Mouse (Mus musculus) CH12.LX (cell line): ENCODE data around the gene Pcbp2. TPM values are rescaled to one million over a fixed set of nuclear protein-coding genes. Genes with fewer than 3 reads are reported as not detected.

Experiments used
- DNase-seq: peaks from one replicate; pipeline ENCODE4 v3.0.0-alpha.2; 2013; ENCODE audit errors: extremely low read depth
- H3K27ac ChIP-seq: 2 replicates; pipeline ENCODE4 v1.5.1; 2012; ENCODE audit warnings: low read depth, mild to moderate bottlenecking, control low read depth, moderate library complexity; ENCODE audit not compliant: insufficient read depth
- H3K27me3 ChIP-seq: replicated peaks from 2 replicates; pipeline ENCODE3; 2012; ENCODE audit warnings: inconsistent platforms
- H3K36me3 ChIP-seq, 2 experiments: replicated peaks in 1 of 2; 2 replicates each; pipeline versions ENCODE3 to v1.6.1; 2012; ENCODE audit warnings: inconsistent platforms in 1 of 2, low read length in 1 of 2, mild to moderate bottlenecking in 1 of 2, mixed read lengths in 1 of 2, moderate library complexity in 1 of 2; ENCODE audit not compliant: control insufficient read depth in 1 of 2, insufficient read depth in 1 of 2
- H3K4me1 ChIP-seq, 2 experiments: 2 replicates each; pipeline ENCODE4 v1.6.1; 2012; ENCODE audit warnings: inconsistent platforms in 1 of 2, moderate library complexity in 1 of 2; ENCODE audit not compliant: insufficient read depth in 2 of 2, control insufficient read depth in 1 of 2
- H3K4me2 ChIP-seq: 2 replicates; pipeline ENCODE4 v1.6.1; 2012; ENCODE audit warnings: low read depth, mild to moderate bottlenecking, control low read depth; ENCODE audit not compliant: poor library complexity, insufficient read depth, severe bottlenecking
- H3K4me3 ChIP-seq, 3 experiments: fragments of 150-350 bp in 1 of 3; sonication (generic) in 1 of 3; replicated peaks in 1 of 3; 2 replicates each; pipeline versions ENCODE3 to v1.5.1; 2011 to 2012; ENCODE audit warnings: low read depth in 2 of 3, low read length in 2 of 3, mild to moderate bottlenecking in 2 of 3, moderate library complexity in 2 of 3, control low read depth in 1 of 3, improper control_type of control experiment in 1 of 3, inconsistent platforms in 1 of 3, mixed read lengths in 1 of 3; ENCODE audit not compliant: poor library complexity in 1 of 3
- H3K79me2 ChIP-seq: replicated peaks from 2 replicates; pipeline ENCODE4 v1.6.1; 2012; ENCODE audit warnings: mild to moderate bottlenecking, moderate library complexity; ENCODE audit not compliant: control insufficient read depth, poor library complexity, insufficient read depth, severe bottlenecking; ENCODE audit errors: extremely low read depth
- H3K9ac ChIP-seq: 2 replicates; pipeline ENCODE4 v1.6.1; 2012; ENCODE audit warnings: low read depth, mild to moderate bottlenecking, control low read depth, moderate library complexity; ENCODE audit not compliant: insufficient read depth
- H3K9me3 ChIP-seq: replicated peaks from 2 replicates; pipeline ENCODE3; 2012; ENCODE audit warnings: low read length, inconsistent platforms, mixed read lengths
- CHD2 ChIP-seq: IDR thresholded peaks from 2 replicates; pipeline ENCODE4 v1.6.1; 2011; ENCODE audit warnings: low read length, improper control_type of control experiment
- CTCF ChIP-seq, 2 experiments: IDR thresholded peaks in 1 of 2; conservative IDR thresholded peaks in 1 of 2; 2 replicates each; pipeline ENCODE4 v1.5.1; 2011 to 2012; ENCODE audit warnings: low read depth in 2 of 2, low read length in 2 of 2, improper control_type of control experiment in 1 of 2, inconsistent platforms in 1 of 2, mild to moderate bottlenecking in 1 of 2, moderate library complexity in 1 of 2
- ELF1 ChIP-seq: IDR thresholded peaks from 2 replicates; pipeline ENCODE4 v1.6.1; 2014; ENCODE audit warnings: low read depth, mild to moderate bottlenecking, inconsistent platforms, low read length, improper control_type of control experiment
- EP300 ChIP-seq: IDR thresholded peaks from 2 replicates; pipeline ENCODE4 v1.6.1; 2011; ENCODE audit warnings: low read length, improper control_type of control experiment
- ETS1 ChIP-seq: conservative IDR thresholded peaks from 2 replicates; pipeline ENCODE4 v1.6.1; 2012; ENCODE audit warnings: low read depth, mild to moderate bottlenecking, inconsistent platforms, low read length, improper control_type of control experiment, moderate library complexity
- KAT2A ChIP-seq: IDR thresholded peaks from 2 replicates; pipeline ENCODE4 v1.6.1; 2012; ENCODE audit warnings: low read length, improper control_type of control experiment, inconsistent platforms; ENCODE audit not compliant: insufficient replicate concordance
- MAFK ChIP-seq: IDR thresholded peaks from 2 replicates; pipeline ENCODE4 v1.6.1; 2011; ENCODE audit warnings: low read length, improper control_type of control experiment; ENCODE audit not compliant: insufficient replicate concordance
- MAX ChIP-seq: IDR thresholded peaks from 2 replicates; pipeline ENCODE4 v1.6.1; 2011; ENCODE audit warnings: low read length, improper control_type of control experiment
- MXI1 ChIP-seq: IDR thresholded peaks from 2 replicates; pipeline ENCODE4 v1.6.1; 2011; ENCODE audit warnings: mild to moderate bottlenecking, low read depth, low read length, improper control_type of control experiment
- NELFE ChIP-seq: IDR thresholded peaks from 2 replicates; pipeline ENCODE4 v1.6.1; 2011; ENCODE audit warnings: low read depth, low read length, improper control_type of control experiment
- POLR2AphosphoS2 ChIP-seq: IDR thresholded peaks from 2 replicates; pipeline ENCODE4 v1.6.1; 2011; ENCODE audit warnings: low read depth, low read length, improper control_type of control experiment
- RCOR1 ChIP-seq: conservative IDR thresholded peaks from 2 replicates; pipeline ENCODE4 v1.6.1; 2012; ENCODE audit warnings: low read depth, mild to moderate bottlenecking, inconsistent platforms, low read length, improper control_type of control experiment
- SIN3A ChIP-seq: IDR thresholded peaks from 2 replicates; pipeline ENCODE4 v1.6.1; 2012; ENCODE audit warnings: low read length, improper control_type of control experiment, inconsistent platforms
- TBP ChIP-seq: conservative IDR thresholded peaks from 2 replicates; pipeline ENCODE4 v1.6.1; 2011; ENCODE audit warnings: low read depth, low read length, improper control_type of control experiment
- UBTF ChIP-seq: IDR thresholded peaks from 2 replicates; pipeline ENCODE4 v1.6.1; 2012; ENCODE audit warnings: low read depth, mild to moderate bottlenecking, inconsistent platforms, low read length, improper control_type of control experiment, moderate library complexity
- USF1 ChIP-seq: IDR thresholded peaks from 2 replicates; pipeline ENCODE4 v1.6.1; 2014; ENCODE audit warnings: low read depth, mild to moderate bottlenecking, inconsistent platforms, low read length, improper control_type of control experiment
- USF2 ChIP-seq: conservative IDR thresholded peaks from 2 replicates; pipeline ENCODE4 v1.6.1; 2011; ENCODE audit warnings: low read depth, low read length, improper control_type of control experiment
- ZC3H11A ChIP-seq: IDR thresholded peaks from 2 replicates; pipeline ENCODE4 v1.6.1; 2012; ENCODE audit warnings: low read depth, mild to moderate bottlenecking, inconsistent platforms, low read length, improper control_type of control experiment
- ZKSCAN1 ChIP-seq: IDR thresholded peaks from 2 replicates; pipeline ENCODE4 v1.6.1; 2012; ENCODE audit warnings: low read depth, inconsistent platforms, low read length, improper control_type of control experiment, borderline replicate concordance
- ZMIZ1 ChIP-seq: IDR thresholded peaks from 2 replicates; pipeline ENCODE4 v1.6.1; 2012; ENCODE audit warnings: low read depth, mild to moderate bottlenecking, inconsistent platforms, low read length, improper control_type of control experiment
- dilution Hi-C: fragments of 300-500 bp; cut with MboI; formaldehyde crosslinking; loops from 2 replicates; pipeline ENCODE4 v1.14.3; 2020; ENCODE audit warnings: low sequenced_read_pairs; ENCODE audit not compliant: extremely low pct_unique_long_range_greater_than_20kb, extremely low pct_ligation_motif_present
- in situ Hi-C: fragments of 300-500 bp; cut with MboI; formaldehyde crosslinking; loops from 3 replicates; pipeline ENCODE4 v1.14.3; 2019; ENCODE audit warnings: low sequenced_read_pairs, low pct_ligation_motif_present, low pct_unique_long_range_greater_than_20kb, mixed read lengths
- polyA plus RNA-seq: library from polyadenylated mRNA; unstranded; fragments of >175 nt; gene quantifications from 2 replicates; pipeline ENCODE4 v1.2.1, GENCODE M21; 2012; ENCODE audit warnings: low read depth; ENCODE audit not compliant: insufficient read length
- total RNA-seq, 2 experiments: library from RNA; depleted of rRNA; stranded (reverse); fragments of 300-350 nt in 1 of 2; fragments of >200 nt in 1 of 2; gene quantifications; 2 replicates each; pipeline ENCODE4 v1.2.3; 2012 to 2014

The Pcbp2 gene
- total and polyA plus RNA-seq, 3 experiments = 281 to 1,545 (median 379) TPM

DNA sequence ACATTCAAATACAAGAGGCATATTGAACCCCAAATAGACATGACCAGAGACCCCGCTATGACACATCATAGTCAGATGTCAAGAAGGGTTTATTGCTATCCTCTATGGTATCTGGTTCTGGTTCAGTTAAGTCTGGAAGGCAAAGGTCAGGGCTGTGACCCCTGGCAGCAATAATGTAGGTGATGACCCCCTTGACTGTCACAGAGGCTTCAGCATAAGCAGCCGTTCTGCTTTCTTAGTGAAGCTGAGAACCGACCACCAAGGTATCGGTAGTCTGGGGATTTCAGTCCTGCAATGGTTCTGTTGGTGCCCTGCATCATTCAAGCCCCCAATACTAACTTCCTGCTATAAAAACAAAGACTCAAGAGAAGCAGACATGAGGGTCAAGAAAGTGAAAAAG, 61.2 kb downstream of the Pcbp2 start:
- in situ Hi-C loops = no loop called here
- DNase-seq = no peak
- dilution Hi-C loops = no loop called here
- no peak overlapping the region for H3K27ac ChIP-seq
- no peaks in the 10 kb centered on the region for H3K9me3 ChIP-seq
- no peaks in the 10 kb centered on the region for H3K27me3 ChIP-seq
- TF ChIP-seq ZC3H11A (no peak), ELF1 (no peak), TBP (no peak)
- H3K4me1 ChIP-seq = peaks cover 0 to 8% of the 10 kb centered on the region in 2 experiments; a peak in 1 of 4 replicates
- H3K4me2 ChIP-seq = no peak overlapping the region
- no peak overlapping the region for H3K4me3 ChIP-seq
- peaks cover 41 to 90% of the 10 kb centered on the region in 2 experiments for H3K36me3 ChIP-seq
- no peak overlapping the region for H3K9ac ChIP-seq
- H3K79me2 ChIP-seq = no peaks in the 10 kb centered on the region

GRCm38 (mm10) chr15:102532106-102532900, 62.0 kb downstream of the Pcbp2 start:
- H3K4me3 ChIP-seq = no peak overlapping the region
- H3K79me2 ChIP-seq = no peaks in the 10 kb centered on the region
- in situ Hi-C loops (no loop called here), dilution Hi-C loops (no loop called here)
- peaks cover 42 to 92% of the 10 kb centered on the region in 2 experiments for H3K36me3 ChIP-seq
- peaks cover 0 to 8% of the 10 kb centered on the region in 2 experiments; a peak in 1 of 4 replicates for H3K4me1 ChIP-seq
- TF ChIP-seq KAT2A (no peak), ETS1 (no peak), MAX (no peak), RCOR1 (no peak), NELFE (no peak), USF1 (no peak), EP300 (no peak), MXI1 (no peak), CHD2 (no peak), USF2 (no peak)
- no peak overlapping the region for H3K27ac ChIP-seq
- DNase-seq = no peak
- no peak overlapping the region for H3K4me2 ChIP-seq
- no peak overlapping the region for H3K9ac ChIP-seq
- H3K9me3 ChIP-seq = no peaks in the 10 kb centered on the region
- no peaks in the 10 kb centered on the region for H3K27me3 ChIP-seq

- Histone ChIP-seq H3K4me2 (no peak overlapping the region), H3K27ac (no peak overlapping the region), H3K36me3 (peaks cover 36 to 87% of the 10 kb centered on the region in 2 experiments), H3K27me3 (no peaks in the 10 kb centered on the region), H3K9ac (no peak overlapping the region), H3K9me3 (no peaks in the 10 kb centered on the region), H3K4me3 (no peak overlapping the region), H3K4me1 (peaks cover 0 to 8% of the 10 kb centered on the region in 2 experiments; a peak in 1 of 4 replicates), H3K79me2 (no peaks in the 10 kb centered on the region)
- in situ Hi-C loops = no loop called here
- no peak for TF ChIP-seq NELFE
- TF ChIP-seq SIN3A = no peak
- TF ChIP-seq MAFK = no peak
- TF ChIP-seq MXI1 = no peak
- no peak for TF ChIP-seq UBTF
- TF ChIP-seq CTCF (conservative IDR thresholded peaks at IDR 0.05 in 1 of 2, IDR thresholded peaks at IDR 0.05 in 1 of 2; ENCODE audit: low read depth in 2 of 2, low read length in 2 of 2) = no peak
- no peak for TF ChIP-seq ZMIZ1
- TF ChIP-seq RCOR1 = no peak
- TF ChIP-seq POLR2AphosphoS2 = no peak
- TF ChIP-seq MAX = no peak
- TF ChIP-seq ZKSCAN1 = no peak
- TF ChIP-seq ELF1 = no peak
- dilution Hi-C loops = no loop called here
- no peak for DNase-seq
Measured at GRCm38 (mm10) chr15:102533926-102534325, 63.6 kb downstream of the Pcbp2 start.
